Mouse (Mus musculus) ES-Bruce4 (cell line): ENCODE results near the gene Gm49361. TPM values are rescaled to one million over a fixed set of nuclear protein-coding genes. Genes with fewer than 3 reads are reported as not detected.

Experiments
- H3K27ac ChIP-seq: 2 replicates; pipeline ENCODE4 v1.5.1; 2012; ENCODE audit warnings: low read length, inconsistent platforms; ENCODE audit not compliant: insufficient read depth
- H3K27me3 ChIP-seq: 2 replicates; pipeline ENCODE4 v1.6.1; 2012; ENCODE audit warnings: mild to moderate bottlenecking, low read length, inconsistent platforms; ENCODE audit not compliant: control insufficient read depth, poor library complexity, insufficient read depth, severe bottlenecking
- H3K36me3 ChIP-seq: 2 replicates; pipeline ENCODE4 v1.6.1; 2012; ENCODE audit warnings: inconsistent platforms, mild to moderate bottlenecking, low read length, moderate library complexity; ENCODE audit not compliant: control insufficient read depth, poor library complexity, insufficient read depth, severe bottlenecking
- H3K4me1 ChIP-seq: one replicate; pipeline ENCODE4 v1.8.1; 2011; ENCODE audit warnings: low read length; ENCODE audit not compliant: control insufficient read depth, insufficient read depth
- H3K4me3 ChIP-seq: 2 replicates; pipeline ENCODE4 v1.5.1; 2011; ENCODE audit warnings: low read depth, mild to moderate bottlenecking, low read length
- H3K9ac ChIP-seq: 2 replicates; pipeline ENCODE4 v1.6.1; 2012; ENCODE audit warnings: low read depth, mild to moderate bottlenecking, inconsistent platforms; ENCODE audit not compliant: poor library complexity, severe bottlenecking
- H3K9me3 ChIP-seq: replicated peaks from 2 replicates; pipeline ENCODE4 v1.6.1; 2012; ENCODE audit warnings: mild to moderate bottlenecking, low read length, inconsistent platforms; ENCODE audit not compliant: control insufficient read depth, poor library complexity, insufficient read depth, severe bottlenecking
- CTCF ChIP-seq: IDR thresholded peaks from one replicate; pipeline ENCODE4 v1.8.1; 2011; ENCODE audit warnings: low read depth, low read length
- EP300 ChIP-seq: IDR thresholded peaks from 2 replicates; pipeline ENCODE4 v1.6.1; 2011; ENCODE audit warnings: low read depth, low read length; ENCODE audit not compliant: insufficient read depth
- POLR2A ChIP-seq: IDR thresholded peaks from one replicate; pipeline ENCODE4 v1.8.1; 2011; ENCODE audit warnings: low read length; ENCODE audit not compliant: insufficient read depth
- polyA plus RNA-seq: library from polyadenylated mRNA; stranded (reverse); fragments of >200 nt; gene quantifications from 2 replicates; pipeline ENCODE4 v1.2.4, GENCODE M21; 2011; ENCODE audit warnings: low read depth; ENCODE audit not compliant: missing spikeins, insufficient read depth, insufficient read length

Gene Gm49361
- polyA plus RNA-seq, 1 experiment = not detected

DNA sequence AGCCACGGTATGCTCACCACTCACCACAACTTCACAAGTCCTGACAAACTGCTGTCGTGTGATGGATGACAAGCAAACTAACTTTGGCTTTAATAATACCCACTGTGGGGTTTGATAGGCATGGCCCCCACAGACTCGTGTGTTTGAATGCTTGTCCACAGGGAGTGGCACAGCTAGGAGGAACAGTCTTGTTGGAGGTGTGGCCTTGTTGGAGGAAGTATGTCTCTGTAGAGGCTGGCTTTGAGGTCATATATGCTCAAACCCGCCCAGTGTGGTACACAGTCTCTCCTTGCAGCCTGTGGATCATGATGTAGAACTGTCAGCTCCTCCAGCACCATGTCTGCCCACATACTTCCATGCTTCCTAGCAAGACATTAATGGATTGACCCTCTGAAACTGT lies 27.7 kb downstream of the Gm49361 start:
- Histone ChIP-seq H3K36me3 (no peaks in the 10 kb centered on the region), H3K27me3 (no peaks in the 10 kb centered on the region), H3K27ac (no peak overlapping the region), H3K9ac (no peak overlapping the region), H3K9me3 (no peaks in the 10 kb centered on the region), H3K4me3 (no peak overlapping the region), H3K4me1 (no peaks in the 10 kb centered on the region)
- TF ChIP-seq CTCF (no peak), POLR2A (no peak), EP300 (no peak)

DNA sequence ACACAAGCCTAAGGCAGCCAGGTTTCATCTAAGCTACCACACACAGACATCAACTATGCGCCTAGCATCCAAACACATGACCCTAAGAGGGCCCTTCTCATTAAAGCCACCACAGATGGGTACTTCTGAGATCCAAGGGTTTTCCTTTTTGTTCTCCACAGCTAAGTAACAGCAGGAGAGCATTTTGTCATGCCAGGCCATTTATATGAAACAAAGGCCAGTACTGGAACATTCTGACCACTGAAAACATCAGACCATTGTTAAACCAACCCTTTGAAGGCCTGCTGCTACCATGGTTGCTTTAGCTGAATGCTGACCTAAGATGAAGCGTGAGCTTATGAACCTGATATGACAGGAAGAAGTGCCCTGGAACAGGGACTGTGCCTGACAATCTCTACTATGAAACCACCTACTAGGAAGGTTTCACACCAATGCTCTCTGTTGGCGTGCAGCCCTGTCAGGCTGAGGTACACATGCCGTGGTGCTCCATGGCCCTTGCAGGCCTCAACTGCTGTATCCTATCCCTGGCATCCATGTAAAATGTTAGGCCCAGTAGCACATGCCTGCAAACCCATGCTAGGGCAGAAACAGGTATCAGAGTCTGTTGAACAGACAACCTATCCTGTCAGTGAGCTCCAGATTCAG lies 29.2 kb downstream of the Gm49361 start:
- no peak for TF ChIP-seq POLR2A
- TF ChIP-seq EP300 = no peak
- TF ChIP-seq CTCF = no peak
- no peaks in the 10 kb centered on the region for H3K27me3 ChIP-seq
- no peaks in the 10 kb centered on the region for H3K4me1 ChIP-seq
- no peaks in the 10 kb centered on the region for H3K36me3 ChIP-seq
- no peak overlapping the region for H3K4me3 ChIP-seq
- no peaks in the 10 kb centered on the region for H3K9me3 ChIP-seq
- no peak overlapping the region for H3K27ac ChIP-seq
- no peak overlapping the region for H3K9ac ChIP-seq

- Histone ChIP-seq H3K27me3 (no peaks in the 10 kb centered on the region), H3K4me3 (no peak overlapping the region), H3K27ac (no peak overlapping the region), H3K9me3 (no peaks in the 10 kb centered on the region), H3K9ac (no peak overlapping the region), H3K36me3 (no peaks in the 10 kb centered on the region), H3K4me1 (no peaks in the 10 kb centered on the region)
- TF ChIP-seq POLR2A = no peak
- TF ChIP-seq CTCF = no peak
- TF ChIP-seq EP300 = no peak
Observed at GRCm38 (mm10) chr14:57712884-57713283, 33.0 kb downstream of the Gm49361 start.

- no peak overlapping the region for H3K27ac ChIP-seq
- TF ChIP-seq EP300 (no peak), CTCF (no peak), POLR2A (no peak)
- H3K27me3 ChIP-seq = no peaks in the 10 kb centered on the region
- no peaks in the 10 kb centered on the region for H3K4me1 ChIP-seq
- H3K4me3 ChIP-seq = no peak overlapping the region
- H3K36me3 ChIP-seq = no peaks in the 10 kb centered on the region
- no peaks in the 10 kb centered on the region for H3K9me3 ChIP-seq
- H3K9ac ChIP-seq = no peak overlapping the region
Observed at GRCm38 (mm10) chr14:57711059-57711458, 34.8 kb downstream of the Gm49361 start.

DNA sequence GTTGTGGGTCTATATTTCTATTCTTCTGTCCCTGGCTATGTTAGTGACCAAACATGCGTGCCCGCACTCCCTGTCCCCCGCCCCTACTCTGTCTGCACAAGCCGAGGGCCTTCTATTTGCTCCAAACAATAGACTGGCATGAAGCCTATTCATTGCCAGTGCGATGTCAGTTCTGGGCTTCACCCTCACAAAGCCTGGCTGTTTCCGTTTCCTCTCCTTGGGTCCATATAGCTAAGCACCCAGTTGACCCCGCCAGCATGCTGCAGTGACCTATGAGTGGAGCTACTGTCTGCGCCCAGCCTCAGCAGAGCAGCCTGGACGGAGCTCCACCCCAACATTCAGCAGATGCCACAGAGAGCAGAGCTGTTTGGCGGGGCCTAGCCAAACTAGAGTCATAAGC lies 36.7 kb downstream of the Gm49361 start:
- peak overlapping the region; percentile 7; the same call in 1 of the 2 replicates for H3K4me3 ChIP-seq
- no peak overlapping the region for H3K9ac ChIP-seq
- TF ChIP-seq CTCF = no peak
- TF ChIP-seq EP300 = no peak
- no peak for TF ChIP-seq POLR2A
- H3K9me3 ChIP-seq = no peaks in the 10 kb centered on the region
- H3K27ac ChIP-seq = no peak overlapping the region
- no peaks in the 10 kb centered on the region for H3K27me3 ChIP-seq
- H3K36me3 ChIP-seq = no peaks in the 10 kb centered on the region
- no peaks in the 10 kb centered on the region for H3K4me1 ChIP-seq

DNA sequence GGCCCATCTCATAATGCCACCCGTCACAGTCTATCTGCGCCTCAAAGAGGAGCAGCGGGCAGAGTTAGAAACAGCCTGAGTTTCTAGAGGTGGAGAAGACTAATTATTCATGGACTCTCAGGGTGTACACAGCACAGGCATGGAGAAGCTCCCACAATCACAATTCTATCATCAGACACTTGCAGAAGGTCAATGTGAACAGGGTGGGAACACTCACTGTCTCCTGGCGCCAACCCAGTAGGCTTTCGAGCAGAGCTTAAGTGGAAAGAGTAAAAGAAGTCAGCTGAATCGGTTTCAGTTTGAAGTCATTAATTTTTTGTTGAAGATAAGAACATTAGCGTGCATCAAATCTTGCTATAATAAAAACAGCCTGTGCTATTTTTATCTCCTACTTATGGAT lies 37.3 kb downstream of the Gm49361 start:
- Histone ChIP-seq H3K27ac (no peak overlapping the region), H3K27me3 (no peaks in the 10 kb centered on the region), H3K4me3 (no peak overlapping the region), H3K9ac (no peak overlapping the region), H3K36me3 (no peaks in the 10 kb centered on the region), H3K4me1 (no peaks in the 10 kb centered on the region), H3K9me3 (no peaks in the 10 kb centered on the region)
- TF ChIP-seq EP300 (no peak), CTCF (no peak), POLR2A (no peak)
